Mouse (Mus musculus) liver, adult 2 months (tissue): Measurements from ENCODE around the gene Ubqln4.

Source experiments
- CTCF ChIP-seq: fragments of 200-500 bp; IDR thresholded peaks from 2 replicates; pipeline ENCODE4 v1.5.1; 2011; ENCODE audit warnings: low read depth, low read length, control low read depth
- POLR2A ChIP-seq: fragments of 200-500 bp; IDR thresholded peaks from 2 replicates; pipeline ENCODE4 v1.6.1; 2011; ENCODE audit warnings: low read length, control low read depth; ENCODE audit not compliant: insufficient read depth; ENCODE audit errors: extremely low read depth

DNA sequence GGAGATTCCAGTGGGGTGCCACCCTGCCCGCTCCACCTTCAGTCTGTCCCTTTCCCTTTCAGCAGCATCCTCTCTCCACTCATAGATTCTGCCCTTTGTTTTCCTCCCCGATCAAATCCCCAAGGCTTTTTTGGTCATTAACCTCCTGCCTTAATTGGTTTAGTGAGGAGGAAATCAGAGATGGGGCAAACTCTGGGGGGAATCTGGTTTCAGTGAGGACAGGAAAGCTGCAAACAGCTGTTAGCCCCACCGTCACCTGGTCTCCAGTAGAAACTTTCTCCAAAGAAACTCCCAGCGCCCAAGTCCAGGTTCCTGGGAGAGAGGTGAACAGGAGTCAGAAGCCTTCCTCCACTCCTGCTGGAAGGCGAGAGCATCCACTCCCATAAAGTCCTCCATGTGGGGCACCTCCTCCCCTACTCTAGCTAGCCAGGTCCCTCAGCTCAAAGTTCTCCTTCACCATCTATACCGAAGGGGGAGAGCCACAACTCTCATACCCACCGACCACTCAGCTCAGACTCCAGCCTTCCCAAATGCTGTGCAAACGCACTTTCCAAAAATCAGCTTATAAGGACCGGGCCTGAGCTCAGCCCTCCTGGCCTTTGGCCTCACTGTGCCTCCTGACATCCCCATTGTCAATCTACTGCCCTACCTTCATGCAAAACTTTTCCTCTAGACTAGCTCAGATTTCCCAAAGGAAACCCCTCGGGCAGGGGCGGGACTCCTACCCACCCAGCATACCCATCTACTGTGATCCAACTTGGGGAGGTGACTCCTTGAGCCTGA is 23.3 kb upstream of the Ubqln4 start:
- TF ChIP-seq CTCF = no peak
- no peak for TF ChIP-seq POLR2A
